Mouse (Mus musculus): ENCODE measurements around the gene Iltifb.
"Not testable (repeated sequence)": the region's sequence is repeated elsewhere in the genome, so short reads cannot be mapped to it uniquely, and the experiment has no call there.

Iltifb gene

DNA sequence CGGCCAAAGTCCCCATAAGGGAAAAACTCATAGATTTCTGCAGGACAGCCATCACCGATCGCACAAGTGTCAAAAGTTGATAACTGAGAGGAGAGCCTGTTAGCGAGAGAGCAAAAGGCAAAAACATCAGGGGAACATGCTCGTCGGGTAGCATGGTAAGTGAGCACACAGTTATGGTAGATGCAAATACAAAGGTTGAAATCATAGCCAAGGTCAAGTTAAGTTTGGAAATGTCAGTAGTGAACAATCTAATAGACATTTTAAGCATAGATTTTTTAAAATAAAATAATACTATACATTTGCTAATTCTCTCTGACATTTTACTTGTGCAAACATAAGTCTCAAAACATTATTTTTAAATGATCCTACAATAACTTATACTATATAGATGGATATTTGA lies at the start of gene Iltifb:
Gene Iltifb, minus strand, starts transcription at position 101 of the 400 bp plus-strand sequence.
- DNase-seq, result no peak

DNA sequence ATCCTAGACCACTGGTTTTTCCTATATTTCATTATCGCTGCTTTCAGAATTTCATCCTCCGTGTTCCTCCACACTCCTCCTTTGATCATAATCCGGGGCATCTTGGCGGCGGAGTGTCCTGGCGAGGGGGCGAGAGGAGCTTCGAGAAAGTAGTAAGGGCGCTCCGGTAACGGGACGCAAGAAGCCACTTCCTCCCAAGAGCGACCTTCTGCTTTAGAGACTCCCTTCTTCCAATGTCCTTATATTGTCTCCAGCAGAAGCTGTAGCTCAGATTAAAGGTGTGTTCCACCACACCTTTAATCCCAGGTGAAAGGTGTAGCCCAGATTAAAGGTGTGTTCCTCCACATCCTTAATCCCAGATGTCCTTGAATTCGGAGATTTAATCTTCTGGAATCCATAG lies 48.3 kb upstream of the Iltifb start, which contains the start of gene Gm9046:
Gene Gm9046, minus strand, starts transcription at position 101 of the 400 bp plus-strand sequence.
- DNase-seq, result not testable (repeated sequence)

DNA sequence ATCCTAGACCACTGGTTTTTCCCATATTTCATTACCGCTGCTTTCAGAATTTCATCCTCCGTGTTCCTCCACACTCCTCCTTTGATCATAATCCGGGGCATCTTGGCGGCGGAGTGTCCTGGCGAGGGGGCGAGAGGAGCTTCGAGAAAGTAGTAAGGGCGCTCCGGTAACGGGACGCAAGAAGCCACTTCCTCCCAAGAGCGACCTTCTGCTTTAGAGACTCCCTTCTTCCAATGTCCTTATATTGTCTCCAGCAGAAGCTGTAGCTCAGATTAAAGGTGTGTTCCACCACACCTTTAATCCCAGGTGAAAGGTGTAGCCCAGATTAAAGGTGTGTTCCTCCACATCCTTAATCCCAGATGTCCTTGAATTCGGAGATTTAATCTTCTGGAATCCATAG lies 42.9 kb upstream of the Iltifb start, which contains the start of gene Gm9045:
Gene Gm9045, minus strand, starts transcription at position 101 of the 400 bp plus-strand sequence.
- not testable (repeated sequence) for DNase-seq

DNA sequence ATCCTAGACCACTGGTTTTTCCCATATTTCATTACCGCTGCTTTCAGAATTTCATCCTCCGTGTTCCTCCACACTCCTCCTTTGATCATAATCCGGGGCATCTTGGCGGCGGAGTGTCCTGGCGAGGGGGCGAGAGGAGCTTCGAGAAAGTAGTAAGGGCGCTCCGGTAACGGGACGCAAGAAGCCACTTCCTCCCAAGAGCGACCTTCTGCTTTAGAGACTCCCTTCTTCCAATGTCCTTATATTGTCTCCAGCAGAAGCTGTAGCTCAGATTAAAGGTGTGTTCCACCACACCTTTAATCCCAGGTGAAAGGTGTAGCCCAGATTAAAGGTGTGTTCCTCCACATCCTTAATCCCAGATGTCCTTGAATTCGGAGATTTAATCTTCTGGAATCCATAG lies 37.5 kb upstream of the Iltifb start, which contains the start of gene Gm9044:
Gene Gm9044, minus strand, starts transcription at position 101 of the 400 bp plus-strand sequence.
- DNase-seq, result not testable (repeated sequence)

DNA sequence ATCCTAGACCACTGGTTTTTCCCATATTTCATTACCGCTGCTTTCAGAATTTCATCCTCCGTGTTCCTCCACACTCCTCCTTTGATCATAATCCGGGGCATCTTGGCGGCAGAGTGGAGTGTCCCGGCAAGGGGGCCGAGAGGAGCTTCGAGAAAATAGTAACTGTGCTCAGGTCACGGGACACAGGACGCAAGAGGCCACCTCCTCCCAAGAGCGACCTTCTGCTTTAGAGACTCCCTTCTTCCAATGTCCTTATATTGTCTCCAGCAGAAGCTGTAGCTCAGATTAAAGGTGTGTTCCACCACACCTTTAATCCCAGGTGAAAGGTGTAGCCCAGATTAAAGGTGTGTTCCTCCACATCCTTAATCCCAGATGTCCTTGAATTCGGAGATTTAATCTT lies 32.0 kb upstream of the Iltifb start, which contains the start of gene Gm9040:
Gene Gm9040, minus strand, starts transcription at position 101 of the 400 bp plus-strand sequence.
- DNase-seq, result not testable (repeated sequence)

DNA sequence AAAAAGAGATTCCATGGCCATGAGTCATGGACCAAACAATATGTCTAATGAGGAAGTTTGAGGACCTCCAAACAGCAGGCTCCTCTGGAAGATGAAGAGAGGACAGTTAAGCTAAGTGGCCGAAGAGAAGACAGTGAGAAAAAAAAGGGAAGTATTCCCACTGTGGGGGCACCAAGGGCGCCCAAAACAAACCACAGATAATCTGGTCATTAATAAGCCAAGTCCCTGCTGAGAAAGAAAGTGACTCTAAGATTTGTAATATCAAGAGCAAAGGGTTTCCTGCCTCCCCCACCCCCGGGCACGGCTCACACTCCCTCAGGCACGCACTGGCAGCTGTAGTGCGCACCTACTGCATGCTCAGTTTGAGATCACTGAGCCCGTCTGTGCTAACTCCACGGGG lies 24.2 kb upstream of the Iltifb start:
- DNase-seq, result no peak

DNA sequence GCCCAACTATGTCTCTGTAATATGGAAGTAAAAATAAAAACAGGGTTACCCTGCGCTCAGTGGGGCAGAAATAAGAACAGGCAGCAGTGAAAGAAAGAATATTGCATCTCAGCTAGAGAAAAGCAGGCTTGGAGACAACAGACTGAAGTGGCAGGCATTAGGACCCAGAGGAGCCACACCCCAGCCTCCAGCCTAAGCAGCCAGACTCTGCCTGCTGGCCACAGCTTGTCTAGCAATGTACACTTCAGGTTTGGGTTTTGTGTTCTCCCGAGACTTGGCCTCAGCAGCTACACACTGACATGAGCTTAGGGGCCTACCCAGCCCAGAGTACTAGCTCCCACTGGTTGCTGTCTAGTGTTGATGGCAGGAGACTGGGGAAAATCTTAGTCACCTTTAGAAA lies 7.3 kb upstream of the Iltifb start:
- DNase-seq, result not testable (repeated sequence)

DNA sequence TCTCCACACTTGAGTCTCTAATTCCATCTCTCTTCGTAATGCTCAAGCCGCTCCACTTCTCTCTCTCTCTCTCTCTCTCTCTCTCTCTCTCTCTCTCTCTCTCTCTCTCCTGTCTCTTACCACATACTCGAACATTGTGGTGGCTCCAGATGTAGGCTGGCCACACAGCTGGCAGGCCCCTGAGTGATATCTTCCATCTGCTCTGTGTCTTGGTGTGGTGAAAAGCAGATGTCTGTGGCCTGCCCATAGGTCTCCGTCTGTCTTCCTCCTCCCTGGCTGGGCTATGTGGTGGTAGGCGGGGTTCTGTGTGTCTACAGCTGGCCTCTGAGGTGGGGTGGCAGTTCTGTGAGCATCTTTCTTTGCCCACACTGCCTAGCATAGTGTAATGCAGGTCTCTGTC lies 11.8 kb downstream of the Iltifb start:
- not testable (repeated sequence) for DNase-seq

DNA sequence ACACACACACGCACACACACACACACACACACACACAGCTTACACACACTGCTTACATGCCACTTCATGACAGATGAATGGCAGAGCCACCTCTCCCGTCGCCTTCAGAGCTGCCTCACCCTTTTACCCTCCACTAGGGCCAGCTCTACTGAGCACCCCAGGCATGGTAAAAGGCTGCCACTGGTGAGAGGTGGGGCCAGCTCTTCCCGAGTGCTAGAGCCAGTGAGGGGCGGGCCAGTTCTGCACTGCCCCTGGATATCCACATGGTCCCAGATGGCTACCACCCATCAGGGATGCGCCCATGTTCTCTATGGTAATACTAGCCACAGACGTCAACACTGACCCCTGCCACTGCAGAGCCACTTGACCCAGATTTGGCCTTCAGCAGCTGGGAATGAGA lies 12.3 kb downstream of the Iltifb start:
- not testable (repeated sequence) for DNase-seq

DNA sequence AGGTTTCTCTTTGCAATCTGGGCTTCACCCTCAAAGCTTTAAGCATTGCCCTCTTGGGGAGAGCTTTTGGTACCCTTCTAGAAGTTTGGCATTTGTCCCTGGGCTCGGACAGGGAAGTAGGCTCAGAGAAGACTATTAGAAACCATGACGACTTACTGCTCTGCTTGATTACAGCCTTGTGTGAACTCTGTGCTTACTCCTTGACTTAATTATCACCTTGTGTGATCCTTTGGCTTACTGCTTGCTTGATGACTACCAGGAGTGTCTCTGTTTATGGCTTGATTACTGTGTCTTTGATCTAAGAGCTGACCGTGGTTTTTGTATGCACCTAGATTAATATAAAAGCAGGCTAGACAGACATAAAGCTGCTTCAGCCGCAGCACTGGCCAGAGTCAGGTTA lies 16.8 kb downstream of the Iltifb start:
- not testable (repeated sequence) for DNase-seq

DNA sequence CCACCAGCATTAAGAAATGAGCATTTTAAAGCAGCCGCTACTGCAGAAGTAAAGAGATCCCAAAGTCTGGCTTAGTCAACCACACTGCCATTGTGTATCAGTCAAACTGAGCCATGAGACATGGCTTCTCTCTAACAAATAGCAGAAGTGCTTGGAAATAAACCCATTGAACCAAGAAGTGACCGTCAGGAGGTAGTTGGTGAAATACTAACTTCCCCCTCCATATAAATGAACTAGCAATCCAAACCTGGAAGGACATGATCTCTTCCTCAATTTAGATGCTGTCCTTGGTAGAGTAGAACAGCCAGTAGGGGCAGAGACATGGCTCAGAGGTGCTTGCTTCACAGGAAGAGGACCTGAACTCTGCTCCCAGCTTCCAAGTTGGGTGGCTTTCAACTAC lies 23.4 kb downstream of the Iltifb start:
- not testable (repeated sequence) for DNase-seq

DNA sequence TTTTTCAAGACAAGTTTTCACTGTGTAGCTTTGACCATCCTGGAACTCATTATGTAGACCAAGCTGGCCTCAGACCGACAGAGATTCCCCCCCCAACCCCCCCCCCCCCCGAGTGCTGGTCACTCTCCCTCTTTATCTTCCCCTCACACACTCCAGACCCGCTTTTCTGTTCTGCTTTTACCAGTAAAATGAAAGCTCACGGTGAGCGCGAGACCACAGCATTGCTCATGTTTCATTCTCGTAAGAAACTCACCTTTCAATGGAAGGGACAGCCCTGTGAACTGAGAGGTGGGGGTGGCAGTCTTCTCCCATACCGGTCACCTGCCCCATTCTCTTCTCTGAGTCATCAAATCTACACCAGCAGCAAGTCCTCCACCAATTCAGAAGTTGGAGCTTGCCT lies 26.0 kb downstream of the Iltifb start:
- DNase-seq, result not testable (repeated sequence)

DNA sequence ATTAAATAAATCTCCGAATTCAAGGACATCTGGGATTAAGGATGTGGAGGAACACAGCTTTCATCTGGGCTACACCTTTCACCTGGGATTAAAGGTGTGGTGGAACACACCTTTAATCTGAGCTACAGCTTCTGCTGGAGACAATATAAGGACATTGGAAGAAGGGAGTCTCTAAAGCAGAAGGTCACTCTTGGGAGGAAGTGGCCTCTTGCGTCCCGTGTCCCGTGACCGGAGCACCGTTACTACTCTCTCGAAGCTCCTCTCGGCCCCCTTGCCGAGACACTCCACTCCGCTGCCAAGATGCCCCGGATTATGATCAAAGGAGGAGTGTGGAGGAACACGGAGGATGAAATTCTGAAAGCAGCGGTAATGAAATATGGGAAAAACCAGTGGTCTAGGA lies 36.5 kb downstream of the Iltifb start, which contains the start of gene Gm32802:
Gene Gm32802, plus strand, starts transcription at position 301 of the 400 bp plus-strand sequence.
- DNase-seq, result not testable (repeated sequence)

DNA sequence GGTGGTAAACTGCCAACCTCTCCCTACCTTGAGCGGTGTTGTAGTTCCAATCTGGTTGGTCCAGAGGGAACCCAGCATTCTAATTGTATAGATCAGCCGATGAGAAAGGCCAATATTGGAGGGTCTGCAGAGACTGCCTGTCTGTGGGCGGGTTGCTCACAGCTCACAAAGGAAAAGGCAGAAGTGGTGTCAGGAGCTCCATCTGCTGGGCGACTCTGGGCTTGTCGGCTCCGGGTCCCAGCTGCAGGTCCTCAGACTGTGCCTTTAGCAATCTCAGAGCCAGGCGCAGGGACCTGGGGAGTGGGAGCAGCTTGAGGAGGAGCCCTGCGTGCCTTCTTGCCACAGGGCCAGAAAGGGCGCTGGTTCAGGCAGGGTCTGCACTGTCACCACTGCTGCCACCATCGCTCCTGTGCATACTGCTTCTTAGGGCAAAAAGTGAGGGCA lies 44.0 kb downstream of the Iltifb start:
- DNase-seq, result no peak

DNA sequence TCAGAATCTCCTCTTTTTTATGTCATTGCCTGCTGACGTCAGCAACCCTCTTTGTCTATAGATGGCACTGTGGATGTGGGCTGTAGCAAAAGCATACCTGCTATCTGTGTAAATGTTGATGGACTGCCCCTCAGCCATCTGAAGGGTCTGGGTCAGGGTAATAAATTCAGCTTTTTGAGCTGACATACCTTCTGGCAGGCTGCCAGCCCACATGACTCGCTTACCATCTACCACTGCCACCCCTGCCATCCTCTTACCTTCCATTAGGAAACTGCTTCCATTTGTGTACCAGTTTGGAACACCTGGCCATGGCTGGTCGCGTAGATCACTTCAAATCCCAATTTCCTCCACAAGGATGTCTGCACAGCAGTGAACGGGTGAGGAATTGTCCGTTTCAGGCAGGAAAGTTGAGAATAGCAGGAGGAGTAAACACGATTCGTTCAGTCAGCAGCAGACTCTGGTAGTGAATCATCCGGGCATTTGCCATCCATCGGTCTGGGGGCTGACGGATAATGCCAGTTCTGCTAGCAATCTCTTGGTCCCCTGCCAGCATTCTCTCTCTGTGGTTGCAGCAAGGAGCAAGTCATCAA lies 45.7 kb downstream of the Iltifb start:
- not testable (repeated sequence) for DNase-seq

DNA sequence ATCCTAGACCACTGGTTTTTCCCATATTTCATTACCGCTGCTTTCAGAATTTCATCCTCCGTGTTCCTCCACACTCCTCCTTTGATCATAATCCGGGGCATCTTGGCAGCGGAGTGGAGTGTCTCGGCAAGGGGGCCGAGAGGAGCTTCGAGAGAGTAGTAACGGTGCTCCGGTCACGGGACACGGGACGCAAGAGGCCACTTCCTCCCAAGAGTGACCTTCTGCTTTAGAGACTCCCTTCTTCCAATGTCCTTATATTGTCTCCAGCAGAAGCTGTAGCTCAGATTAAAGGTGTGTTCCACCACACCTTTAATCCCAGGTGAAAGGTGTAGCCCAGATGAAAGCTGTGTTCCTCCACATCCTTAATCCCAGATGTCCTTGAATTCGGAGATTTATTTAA lies 54.2 kb downstream of the Iltifb start, which contains the start of gene Gm32717:
Gene Gm32717, minus strand, starts transcription at position 101 of the 400 bp plus-strand sequence.
- DNase-seq, result not testable (repeated sequence)

Measured in cerebellum, adult 8-10 months (tissue).